Mouse (Mus musculus) thymus, adult 2 months (tissue): ENCODE measurements around the gene Ddit4.

ENCODE experiments used
- CTCF ChIP-seq: fragments of 200-500 bp; IDR thresholded peaks from 2 replicates; pipeline ENCODE4 v1.5.1; 2012; ENCODE audit warnings: mild to moderate bottlenecking, control low read depth, low read length, moderate library complexity, borderline replicate concordance; ENCODE audit not compliant: control insufficient read depth, poor library complexity, insufficient read depth; ENCODE audit errors: extremely low read depth
- POLR2A ChIP-seq: fragments of 200-500 bp; IDR thresholded peaks from 2 replicates; pipeline ENCODE4 v1.6.1; 2012; ENCODE audit warnings: mild to moderate bottlenecking, low read length, control low read depth, moderate library complexity; ENCODE audit not compliant: control insufficient read depth, poor library complexity, insufficient read depth; ENCODE audit errors: extremely low read depth

DNA sequence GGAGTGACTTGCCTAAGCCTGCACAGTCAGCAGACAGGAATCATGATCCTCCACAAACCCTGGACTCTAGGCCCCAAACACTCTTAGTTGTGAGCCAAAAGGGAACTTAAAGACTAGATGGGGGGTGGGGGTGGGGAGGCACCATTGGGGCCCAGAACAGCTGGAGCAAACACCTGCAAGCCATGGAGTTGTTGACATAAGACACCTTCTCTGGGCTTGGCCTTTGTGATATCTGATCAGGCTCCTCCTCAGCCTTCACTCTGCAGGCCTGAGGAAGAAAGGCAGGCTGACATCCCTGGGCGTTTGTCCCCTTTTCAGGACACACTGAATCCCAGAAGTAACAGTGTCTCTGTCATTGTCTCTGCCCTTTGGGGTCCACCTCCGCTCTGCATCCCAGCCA is 12.0 kb upstream of the Ddit4 start:
- TF ChIP-seq CTCF (no peak), POLR2A (no peak)
